Mouse (Mus musculus) midbrain, embryonic 10.5 days (tissue): ENCODE measurements at regions not wholly inside any gene's neighbourhood (a gene's known extent, or its start where the extent isn't known, plus 50 kb on each side); places are given as distances from the start of the nearest gene placed in this dataset.

Experiments
- DNase-seq: peaks from one replicate; pipeline ENCODE4 v3.0.0-alpha.2; 2017; ENCODE audit warnings: low spot score
- H3K27ac ChIP-seq: fragments of 300-500 bp; sonication (generic); replicated peaks from 2 replicates; pipeline ENCODE4 v1.5.1; 2016; ENCODE audit warnings: mild to moderate bottlenecking
- H3K27me3 ChIP-seq: fragments of 300-500 bp; sonication (generic); 2 replicates; pipeline ENCODE4 v1.6.1; 2016; ENCODE audit warnings: low read depth, mild to moderate bottlenecking; ENCODE audit not compliant: poor library complexity, severe bottlenecking
- H3K36me3 ChIP-seq: fragments of 300-500 bp; sonication (generic); 2 replicates; pipeline ENCODE4 v1.6.1; 2016; ENCODE audit warnings: mild to moderate bottlenecking, moderate library complexity
- H3K4me1 ChIP-seq: fragments of 300-500 bp; sonication (generic); 2 replicates; pipeline ENCODE4 v1.6.1; 2016
- H3K4me3 ChIP-seq: fragments of 300-500 bp; sonication (generic); 2 replicates; pipeline ENCODE4 v1.5.1; 2016; ENCODE audit warnings: mild to moderate bottlenecking, moderate library complexity
- H3K9me3 ChIP-seq: fragments of 300-500 bp; sonication (generic); replicated peaks from 2 replicates; pipeline ENCODE4 v1.6.1; 2016; ENCODE audit warnings: mild to moderate bottlenecking
- WGBS: fragments of 180-500 bp; shearing (Covaris S2); methylation state at CpG from one replicate; pipeline ENCODE4 v1.1.7; 2016; 5-methylcytosine and 5-hydroxymethylcytosine counted together

DNA sequence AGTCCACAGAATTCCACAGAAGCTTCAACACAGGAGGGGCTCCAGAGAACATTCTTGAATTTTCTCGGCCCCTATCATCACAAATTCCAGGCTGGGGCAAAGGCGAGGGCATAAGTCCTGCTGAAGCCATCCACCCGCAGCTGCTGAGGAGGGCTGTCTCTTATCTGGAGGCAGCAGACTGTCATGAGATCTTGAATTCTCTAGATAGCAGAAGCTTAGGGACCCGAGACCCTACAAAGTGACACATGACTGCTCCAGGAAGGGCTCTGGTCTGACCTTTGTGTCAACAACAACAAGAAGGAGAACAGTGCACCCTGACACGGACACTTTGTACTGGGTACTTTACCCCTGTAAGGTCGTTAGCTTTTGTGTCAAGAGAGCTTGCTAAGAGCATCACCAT, 57.2 kb downstream of the Lao1 start:
- no peak for DNase-seq
- Histone ChIP-seq H3K36me3 (no peaks in the 10 kb centered on the region), H3K27me3 (no peaks in the 10 kb centered on the region), H3K4me3 (no peak overlapping the region), H3K9me3 (no peaks in the 10 kb centered on the region), H3K27ac (peak overlapping the region; percentile 80), H3K4me1 (peaks cover 32% of the 10 kb centered on the region)
- 65% methylated on average over 6 of the region's 6 CpGs for WGBS

- no peaks in the 10 kb centered on the region for H3K9me3 ChIP-seq
- H3K27ac ChIP-seq, result peak overlapping the region; percentile 80
- no peaks in the 10 kb centered on the region for H3K36me3 ChIP-seq
- peak; percentile 45 for DNase-seq
- 61% methylated on average over 12 of the region's 12 CpGs for WGBS
- no peak overlapping the region for H3K4me3 ChIP-seq
- peaks cover 32% of the 10 kb centered on the region for H3K4me1 ChIP-seq
- no peaks in the 10 kb centered on the region for H3K27me3 ChIP-seq
Measured at GRCm38 (mm10) chr4:119019013-119019781, 57.8 kb downstream of the Lao1 start.

DNA sequence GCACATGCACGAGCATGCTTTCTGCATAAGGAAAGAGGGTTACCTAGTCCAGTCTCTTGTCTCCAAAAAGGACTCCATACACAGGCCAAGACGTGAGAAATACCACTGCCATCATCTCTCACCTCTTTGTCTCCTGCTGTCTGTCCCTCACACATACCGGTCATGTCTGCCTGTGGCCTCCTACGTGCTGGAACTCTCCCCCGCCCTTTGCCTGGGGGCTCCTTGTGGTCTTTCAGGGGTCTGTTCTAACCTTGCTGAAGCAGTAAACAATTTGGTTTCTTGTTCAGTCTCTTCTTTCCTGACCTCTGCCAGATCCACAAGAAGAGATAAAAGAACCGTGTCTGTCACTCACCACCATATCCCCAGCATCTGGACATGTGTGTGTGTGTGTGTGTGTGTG, 61.0 kb downstream of the Lao1 start:
- Histone ChIP-seq H3K4me3 (no peak overlapping the region), H3K36me3 (no peaks in the 10 kb centered on the region), H3K9me3 (no peaks in the 10 kb centered on the region), H3K27ac (peak overlapping the region; percentile 55; the same call in 1 of the 2 replicates), H3K4me1 (peaks cover 49% of the 10 kb centered on the region), H3K27me3 (no peaks in the 10 kb centered on the region)
- DNase-seq, result no peak
- WGBS, result 73% methylated on average over 6 of the region's 6 CpGs

GRCm38 (mm10) chr4:119026237-119026861, 65.0 kb downstream of the Lao1 start:
- no peaks in the 10 kb centered on the region; the same call in 1 of the 2 replicates for H3K27me3 ChIP-seq
- H3K36me3 ChIP-seq, result no peaks in the 10 kb centered on the region
- no peak overlapping the region for H3K4me3 ChIP-seq
- no peaks in the 10 kb centered on the region for H3K9me3 ChIP-seq
- peak overlapping the region; percentile 61 for H3K27ac ChIP-seq
- 6% methylated on average over 5 of the region's 5 CpGs for WGBS
- DNase-seq, result no peak
- peaks cover 52% of the 10 kb centered on the region for H3K4me1 ChIP-seq

GRCm38 (mm10) chr4:119028208-119028821, 66.9 kb downstream of the Lao1 start:
- H3K27me3 ChIP-seq, result no peaks in the 10 kb centered on the region; the same call in 1 of the 2 replicates
- no peak overlapping the region; the same call in 1 of the 2 replicates for H3K27ac ChIP-seq
- H3K36me3 ChIP-seq, result no peaks in the 10 kb centered on the region
- H3K4me1 ChIP-seq, result peaks cover 46% of the 10 kb centered on the region
- no peak for DNase-seq
- WGBS, result 65% methylated on average over 8 of the region's 8 CpGs
- no peak overlapping the region for H3K4me3 ChIP-seq
- no peaks in the 10 kb centered on the region for H3K9me3 ChIP-seq

DNA sequence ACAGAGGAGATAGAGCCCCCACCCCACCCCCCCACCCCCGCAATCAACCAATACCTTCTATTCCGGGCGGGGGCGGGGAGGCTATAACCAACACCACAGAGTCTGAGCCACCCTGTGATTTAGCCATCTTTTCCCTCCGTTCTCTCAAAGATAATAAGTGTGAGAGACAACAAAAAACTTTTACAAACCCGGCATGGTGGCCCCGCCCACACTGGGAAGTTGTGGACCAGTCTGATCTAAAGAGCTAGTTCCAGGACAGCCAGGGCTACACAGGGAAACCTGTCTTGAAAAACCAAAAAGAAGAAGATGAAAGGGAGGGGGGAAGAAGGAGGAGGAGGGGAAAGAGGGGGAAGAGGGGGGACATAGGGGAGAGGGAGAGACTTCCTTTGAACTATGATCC, 67.7 kb downstream of the Lao1 start:
- no peaks in the 10 kb centered on the region for H3K9me3 ChIP-seq
- H3K27me3 ChIP-seq, result no peaks in the 10 kb centered on the region; the same call in 1 of the 2 replicates
- H3K4me3 ChIP-seq, result no peak overlapping the region
- H3K36me3 ChIP-seq, result no peaks in the 10 kb centered on the region
- DNase-seq, result no peak
- no peak overlapping the region for H3K27ac ChIP-seq
- H3K4me1 ChIP-seq, result peaks cover 46% of the 10 kb centered on the region
- WGBS, result 75% methylated on average over 7 of the region's 7 CpGs

DNA sequence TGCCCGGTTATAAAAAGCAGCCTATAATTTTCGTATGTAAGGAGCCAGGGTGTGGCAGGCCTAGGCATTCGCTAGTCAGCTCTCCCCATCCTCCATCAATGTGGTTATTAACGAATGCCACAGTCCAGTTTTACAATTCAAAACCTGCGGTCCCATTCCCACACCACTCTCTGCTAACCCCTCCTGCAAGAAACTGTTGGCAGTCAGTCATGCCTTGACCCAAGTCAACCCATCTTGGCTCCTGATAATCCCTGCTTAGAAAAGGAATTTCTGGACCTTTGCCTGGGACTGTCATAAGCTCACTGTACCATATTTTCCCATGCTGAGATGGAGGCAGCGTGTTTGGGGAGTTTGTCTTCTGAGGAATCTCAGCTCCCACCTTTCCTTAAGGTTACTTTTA, 68.4 kb downstream of the Lao1 start:
- WGBS, result 88% methylated on average over 6 of the region's 6 CpGs
- no peaks in the 10 kb centered on the region for H3K9me3 ChIP-seq
- no peaks in the 10 kb centered on the region; the same call in 1 of the 2 replicates for H3K27me3 ChIP-seq
- no peak for DNase-seq
- H3K36me3 ChIP-seq, result no peaks in the 10 kb centered on the region
- H3K27ac ChIP-seq, result no peak overlapping the region
- H3K4me3 ChIP-seq, result no peak overlapping the region
- H3K4me1 ChIP-seq, result peaks cover 46% of the 10 kb centered on the region

GRCm38 (mm10) chr4:119030865-119031264, 69.5 kb downstream of the Lao1 start:
- DNase-seq, result no peak
- 39% methylated on average over 5 of the region's 5 CpGs for WGBS
- Histone ChIP-seq H3K36me3 (no peaks in the 10 kb centered on the region), H3K27ac (peak overlapping the region; percentile 42; the same call in 1 of the 2 replicates), H3K4me1 (peaks cover 39% of the 10 kb centered on the region), H3K4me3 (no peak overlapping the region), H3K27me3 (no peaks in the 10 kb centered on the region; the same call in 1 of the 2 replicates), H3K9me3 (no peaks in the 10 kb centered on the region)

- H3K36me3 ChIP-seq, result no peaks in the 10 kb centered on the region
- 63% methylated on average over 4 of the region's 4 CpGs for WGBS
Measured at GRCm38 (mm10) chr4:119033006-119033405, 71.6 kb downstream of the Lao1 start.

GRCm38 (mm10) chr4:119036582-119036981, 71.9 kb upstream of the Slc2a1 start:
- no peak for DNase-seq
- Histone ChIP-seq H3K36me3 (no peaks in the 10 kb centered on the region), H3K4me1 (peaks cover under 1% of the 10 kb centered on the region; the same call in 1 of the 2 replicates), H3K27me3 (no peaks in the 10 kb centered on the region), H3K27ac (no peak overlapping the region), H3K9me3 (no peaks in the 10 kb centered on the region), H3K4me3 (no peak overlapping the region)
- WGBS, result 89% methylated on average over 5 of the region's 5 CpGs

More at GRCm38 (mm10) chr4:119033006-119033405, 71.6 kb downstream of the Lao1 start:
- H3K27ac ChIP-seq, result no peak overlapping the region
- no peaks in the 10 kb centered on the region; the same call in 1 of the 2 replicates for H3K27me3 ChIP-seq
- H3K4me1 ChIP-seq, result peaks cover 25% of the 10 kb centered on the region
- H3K9me3 ChIP-seq, result no peaks in the 10 kb centered on the region
- DNase-seq, result no peak
- no peak overlapping the region for H3K4me3 ChIP-seq

DNA sequence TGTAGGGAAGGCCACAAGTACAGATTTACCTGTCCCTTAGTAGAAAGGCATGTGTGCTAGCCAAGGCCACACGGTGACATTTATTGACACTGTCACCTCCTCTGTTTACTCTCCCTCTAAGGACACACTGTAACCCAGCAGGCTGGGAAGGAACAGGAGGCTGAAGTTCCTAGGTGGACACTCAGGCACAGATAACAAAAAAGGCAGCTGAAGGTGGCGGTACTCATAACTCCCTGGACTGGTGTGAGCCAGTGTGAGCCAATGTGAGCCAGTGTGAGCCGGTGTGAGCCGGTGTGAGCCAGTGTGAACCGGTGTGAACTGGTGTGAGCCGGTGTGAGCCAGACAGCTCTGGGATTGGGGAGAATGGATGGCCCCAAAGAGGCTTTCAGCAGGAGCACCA, 68.5 kb upstream of the Slc2a1 start:
- H3K27me3 ChIP-seq, result no peaks in the 10 kb centered on the region
- WGBS, result 89% methylated on average over 6 of the region's 6 CpGs
- no peak overlapping the region for H3K4me3 ChIP-seq
- peaks cover 18% of the 10 kb centered on the region for H3K4me1 ChIP-seq
- no peak for DNase-seq
- H3K36me3 ChIP-seq, result no peaks in the 10 kb centered on the region
- H3K27ac ChIP-seq, result peak overlapping the region; percentile 33; the same call in 1 of the 2 replicates
- no peaks in the 10 kb centered on the region for H3K9me3 ChIP-seq

DNA sequence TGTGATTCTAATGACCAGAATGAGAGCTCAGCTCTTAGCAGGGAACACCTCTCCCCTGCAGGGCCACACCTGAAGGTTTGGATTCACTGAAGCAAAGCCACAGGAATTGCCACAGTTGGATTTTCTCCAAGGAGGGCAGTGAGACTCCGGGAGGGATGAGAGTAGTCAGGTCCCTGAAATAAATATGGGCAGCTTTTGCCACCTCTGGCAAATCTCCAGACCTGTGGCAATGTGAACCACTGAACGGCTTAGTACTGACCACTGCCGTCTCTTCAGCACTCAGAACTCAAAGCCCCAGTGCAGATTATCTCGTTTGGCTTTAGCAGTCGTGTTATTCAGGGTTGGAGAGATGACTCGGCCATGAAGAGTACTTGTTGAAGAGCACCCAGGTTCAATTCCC, 66.9 kb upstream of the Slc2a1 start:
- Histone ChIP-seq H3K36me3 (no peaks in the 10 kb centered on the region), H3K27me3 (no peaks in the 10 kb centered on the region), H3K27ac (no peak overlapping the region; the same call in 1 of the 2 replicates), H3K4me1 (peaks cover 18% of the 10 kb centered on the region), H3K4me3 (no peak overlapping the region), H3K9me3 (no peaks in the 10 kb centered on the region)
- 79% methylated on average over 6 of the region's 6 CpGs for WGBS
- no peak for DNase-seq
